Mouse (Mus musculus) testis, adult 2 months (tissue): Measurements from ENCODE around the gene Olfr420.

Source experiments
- CTCF ChIP-seq: fragments of 200-500 bp; IDR thresholded peaks from 2 replicates; pipeline ENCODE4 v1.5.1; 2012; ENCODE audit warnings: low read depth, mild to moderate bottlenecking, inconsistent platforms, low read length, moderate library complexity; ENCODE audit not compliant: control insufficient read depth, insufficient read depth, insufficient replicate concordance
- POLR2A ChIP-seq: fragments of 200-500 bp; IDR thresholded peaks from 2 replicates; pipeline ENCODE4 v1.6.1; 2012; ENCODE audit warnings: low read depth, mild to moderate bottlenecking, inconsistent platforms, low read length, moderate library complexity; ENCODE audit not compliant: control insufficient read depth

DNA sequence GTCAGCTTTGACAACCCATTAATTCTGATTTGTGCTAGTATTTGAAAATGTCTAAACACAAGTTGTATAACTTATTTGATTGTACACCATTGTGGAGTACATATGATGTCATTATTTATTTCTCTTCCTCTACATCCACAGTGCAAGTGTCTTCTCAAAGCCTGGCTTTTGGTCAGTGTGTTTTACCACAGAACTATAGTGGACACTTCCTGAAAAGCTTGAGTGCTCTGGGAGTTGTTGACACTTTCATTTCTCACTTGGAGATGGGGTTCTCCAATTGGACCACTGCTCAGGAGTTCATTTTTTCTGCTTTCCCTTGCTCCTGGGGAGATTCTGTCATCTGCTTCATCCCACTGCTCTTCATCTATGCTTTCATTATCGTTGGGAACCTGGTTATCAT lies 3.1 kb downstream of the Olfr420 start:
- TF ChIP-seq CTCF (no peak), POLR2A (no peak)
